Mouse (Mus musculus) brain, embryonic 14.5 days (tissue): ENCODE results near the gene Yeats2. TPM values are rescaled to one million over a fixed set of nuclear protein-coding genes. Genes with fewer than 3 reads are reported as not detected.
A peak's percentile ranks its signal among the peaks of the same experiment; 100 is the strongest.

Source experiments
- DNase-seq: peaks from one replicate; pipeline ENCODE4 v3.0.0-alpha.2; 2011; ENCODE audit warnings: low read depth
- CTCF ChIP-seq: fragments of 200-500 bp; IDR thresholded peaks from 2 replicates; pipeline ENCODE4 v1.5.1; 2012; ENCODE audit warnings: inconsistent platforms, mild to moderate bottlenecking, moderate library complexity, borderline replicate concordance; ENCODE audit not compliant: insufficient read depth, insufficient read length; ENCODE audit errors: extremely low read depth
- POLR2A ChIP-seq: fragments of 200-500 bp; IDR thresholded peaks from 2 replicates; pipeline ENCODE4 v1.6.1; 2012; ENCODE audit warnings: mild to moderate bottlenecking, inconsistent platforms, borderline replicate concordance; ENCODE audit not compliant: poor library complexity, insufficient read depth, insufficient read length, severe bottlenecking; ENCODE audit errors: extremely low read depth
- polyA plus RNA-seq: library from polyadenylated mRNA; depleted of rRNA; stranded (reverse); fragments of >200 nt; gene quantifications from 2 replicates; pipeline ENCODE4 v1.2.3, GENCODE M21; 2012

Yeats2 gene
- polyA plus RNA-seq, 1 experiment = 64.2 TPM

GRCm38 (mm10) chr16:20199501-20200201 is 58.8 kb downstream of the Yeats2 start:
- DNase-seq = no peak
- TF ChIP-seq POLR2A = no peak
- no peak for TF ChIP-seq CTCF

- TF ChIP-seq CTCF = peak; percentile 66; the same call in 1 of the 2 replicates
- no peak for TF ChIP-seq POLR2A
- DNase-seq = peak; percentile 66
These were observed 72.8 kb downstream of the Yeats2 start for GRCm38 (mm10) chr16:20213591-20214226.

- DNase-seq = no peak
- TF ChIP-seq POLR2A = no peak
- no peak for TF ChIP-seq CTCF
These were observed 81.9 kb downstream of the Yeats2 start for GRCm38 (mm10) chr16:20222726-20223125.

GRCm38 (mm10) chr16:20226676-20227075 is 85.8 kb downstream of the Yeats2 start:
- TF ChIP-seq POLR2A (no peak), CTCF (no peak)
- DNase-seq = no peak

GRCm38 (mm10) chr16:20227504-20227903 is 86.6 kb downstream of the Yeats2 start:
- DNase-seq = no peak
- TF ChIP-seq POLR2A (no peak), CTCF (no peak)

GRCm38 (mm10) chr16:20228167-20228566 is 87.3 kb downstream of the Yeats2 start:
- TF ChIP-seq CTCF = no peak
- no peak for TF ChIP-seq POLR2A
- no peak for DNase-seq

GRCm38 (mm10) chr16:20234406-20234805 is 93.5 kb downstream of the Yeats2 start:
- no peak for TF ChIP-seq POLR2A
- TF ChIP-seq CTCF = no peak

GRCm38 (mm10) chr16:20237426-20237825 is 96.6 kb downstream of the Yeats2 start:
- DNase-seq = peak; percentile 60
- TF ChIP-seq POLR2A (no peak), CTCF (no peak)

More at GRCm38 (mm10) chr16:20234406-20234805, 93.5 kb downstream of the Yeats2 start:
- no peak for DNase-seq

- DNase-seq = no peak
- no peak for TF ChIP-seq CTCF
- no peak for TF ChIP-seq POLR2A
These were observed 97.8 kb downstream of the Yeats2 start for GRCm38 (mm10) chr16:20238646-20239045.

GRCm38 (mm10) chr16:20240468-20241414 is 99.9 kb downstream of the Yeats2 start, which contains the start of gene Map6d1:
Gene Map6d1 (minus strand): TSS chr16:20241358.
- TF ChIP-seq POLR2A = peak; percentile 76
- TF ChIP-seq CTCF = no peak
- DNase-seq = peak; percentile 69

- TF ChIP-seq CTCF (no peak), POLR2A (no peak)
- no peak for DNase-seq
These were observed 106.2 kb downstream of the Yeats2 start for GRCm38 (mm10) chr16:20247103-20247502.
